Mouse (Mus musculus): ENCODE measurements at regions not wholly inside any gene's neighbourhood (a gene's known extent, or its start where the extent isn't known, plus 50 kb on each side); places are given as distances from the start of the nearest gene placed in this dataset.

GRCm38 (mm10) chr9:83691332-83692198, 114.5 kb downstream of the Elovl4 start:
- TF ChIP-seq POLR2A (IDR thresholded peaks at IDR 0.05; ENCODE audit: borderline replicate concordance, insufficient read depth, low read length) (no peak), CTCF (IDR thresholded peaks at IDR 0.05; ENCODE audit: borderline replicate concordance, insufficient read depth, low read depth, low read length) (peak; percentile 64)
